Mouse (Mus musculus): ENCODE data around the gene Tarsl2.
A peak's percentile ranks its signal among the peaks of the same experiment; 100 is the strongest.

The Tarsl2 gene

GRCm38 (mm10) chr7:65663225-65663790, 18.6 kb downstream of the Tarsl2 start:
- no peak for DNase-seq

- DNase-seq, result peak; percentile 58
Measured at GRCm38 (mm10) chr7:65663886-65664285, 19.2 kb downstream of the Tarsl2 start.

- DNase-seq, result no peak
Measured at GRCm38 (mm10) chr7:65667491-65667890, 22.8 kb downstream of the Tarsl2 start.

- DNase-seq, result no peak
Measured at GRCm38 (mm10) chr7:65678050-65678449, 33.4 kb downstream of the Tarsl2 start.

GRCm38 (mm10) chr7:65678900-65679595, 34.4 kb downstream of the Tarsl2 start:
- no peak for DNase-seq

- DNase-seq, result no peak
Measured at GRCm38 (mm10) chr7:65681166-65681565, 36.5 kb downstream of the Tarsl2 start.

- DNase-seq, result no peak
Measured at GRCm38 (mm10) chr7:65684256-65684835, 39.6 kb downstream of the Tarsl2 start.

GRCm38 (mm10) chr7:65686664-65687063, 42.0 kb downstream of the Tarsl2 start:
- no peak for DNase-seq

- no peak for DNase-seq
Measured at GRCm38 (mm10) chr7:65690869-65691268, 46.2 kb downstream of the Tarsl2 start, which contains the start of gene Tm2d3. Gene Tm2d3 (plus strand): TSS chr7:65691169.

- no peak for DNase-seq
Measured at GRCm38 (mm10) chr7:65691929-65692605, 47.4 kb downstream of the Tarsl2 start.

GRCm38 (mm10) chr7:65692883-65693282, 48.2 kb downstream of the Tarsl2 start:
- peak; percentile 79 for DNase-seq

GRCm38 (mm10) chr7:65693301-65693821, 48.7 kb downstream of the Tarsl2 start:
- peak; percentile 92 for DNase-seq

GRCm38 (mm10) chr7:65696450-65696849, 51.8 kb downstream of the Tarsl2 start:
- DNase-seq, result no peak

- DNase-seq, result no peak
Measured at GRCm38 (mm10) chr7:65702076-65702475, 57.4 kb downstream of the Tarsl2 start.

- DNase-seq, result peak; percentile 91
Measured at GRCm38 (mm10) chr7:65704818-65705242, 60.1 kb downstream of the Tarsl2 start.

- no peak for DNase-seq
Measured at GRCm38 (mm10) chr7:65708506-65708905, 63.8 kb downstream of the Tarsl2 start.

- no peak for DNase-seq
Measured at GRCm38 (mm10) chr7:65710301-65710700, 65.6 kb downstream of the Tarsl2 start.

GRCm38 (mm10) chr7:65713782-65714181, 69.1 kb downstream of the Tarsl2 start:
- DNase-seq, result no peak

GRCm38 (mm10) chr7:65714304-65714703, 69.6 kb downstream of the Tarsl2 start:
- no peak for DNase-seq

GRCm38 (mm10) chr7:65734024-65734423, 89.3 kb downstream of the Tarsl2 start:
- peak; percentile 20 for DNase-seq

GRCm38 (mm10) chr7:65735261-65735660, 90.6 kb downstream of the Tarsl2 start:
- DNase-seq, result no peak

- DNase-seq, result peak; percentile 88
Measured at GRCm38 (mm10) chr7:65737286-65738040, 92.8 kb downstream of the Tarsl2 start.
